Mouse (Mus musculus) frontal cortex, postnatal 25 days (tissue): Measurements from ENCODE around the gene Dtx2.
"Not testable (repeated sequence)": the region's sequence is repeated elsewhere in the genome, so short reads cannot be mapped to it uniquely, and the experiment has no call there.

Source experiments
- DNase-seq, 2 experiments: peaks; one replicate each; pipeline ENCODE4 v3.0.0; 2022; ENCODE audit warnings: low spot score in 2 of 2

The Dtx2 gene

DNA sequence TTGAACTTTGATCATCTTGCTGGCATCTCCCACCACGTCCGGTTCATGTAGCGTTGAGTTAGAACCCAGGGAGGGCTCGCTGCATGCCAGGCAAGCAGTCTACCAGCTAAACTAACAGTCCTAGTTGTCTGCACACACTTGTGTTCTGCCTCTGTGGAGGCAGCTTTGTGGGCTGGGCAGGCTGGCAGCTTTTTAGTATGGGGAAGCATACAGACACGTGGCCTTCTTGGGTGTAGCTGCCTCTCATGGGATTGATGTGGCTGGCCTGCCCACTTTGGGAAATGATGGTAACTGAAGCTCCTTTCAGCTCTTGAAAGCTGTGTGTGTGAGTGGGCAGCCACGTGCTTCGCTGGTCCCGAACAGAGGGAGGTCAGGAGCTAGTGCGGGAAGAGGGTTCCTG, 32.3 kb downstream of the Dtx2 start:
- no peak for DNase-seq

DNA sequence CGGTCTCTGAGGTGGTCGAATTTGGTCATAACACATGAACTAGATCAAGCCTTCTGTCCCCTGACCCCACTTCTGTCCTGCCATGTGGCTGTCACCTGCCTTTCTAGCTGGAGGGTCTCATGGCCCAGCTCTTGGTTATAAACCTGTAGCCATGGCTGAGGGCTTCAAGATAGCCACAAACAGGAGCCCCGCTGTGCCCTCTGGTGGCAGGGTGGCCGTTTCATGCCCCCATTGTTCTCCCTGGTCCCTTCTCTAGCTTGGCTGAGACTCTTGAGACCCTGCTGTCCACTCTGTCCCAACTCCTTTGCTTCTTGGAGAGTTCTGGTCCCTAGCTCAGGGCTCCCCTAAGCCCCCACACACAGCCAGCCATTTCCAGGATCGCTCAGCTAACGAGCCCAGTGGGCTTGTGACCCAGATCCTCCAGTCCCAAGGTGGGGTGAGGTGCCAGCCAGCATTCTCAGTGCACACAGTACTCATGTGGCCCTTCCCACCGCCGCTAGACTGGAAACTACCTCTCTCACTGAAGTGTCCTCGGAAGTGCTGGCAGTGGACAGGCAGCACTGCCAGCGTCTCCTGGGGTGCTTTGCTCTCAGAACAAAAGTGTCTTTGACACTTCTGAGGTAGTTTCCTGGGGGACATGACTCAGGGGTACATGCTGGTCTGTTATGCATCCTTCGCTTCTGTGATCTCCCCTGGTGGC, 33.2 kb downstream of the Dtx2 start:
- no peak for DNase-seq

DNA sequence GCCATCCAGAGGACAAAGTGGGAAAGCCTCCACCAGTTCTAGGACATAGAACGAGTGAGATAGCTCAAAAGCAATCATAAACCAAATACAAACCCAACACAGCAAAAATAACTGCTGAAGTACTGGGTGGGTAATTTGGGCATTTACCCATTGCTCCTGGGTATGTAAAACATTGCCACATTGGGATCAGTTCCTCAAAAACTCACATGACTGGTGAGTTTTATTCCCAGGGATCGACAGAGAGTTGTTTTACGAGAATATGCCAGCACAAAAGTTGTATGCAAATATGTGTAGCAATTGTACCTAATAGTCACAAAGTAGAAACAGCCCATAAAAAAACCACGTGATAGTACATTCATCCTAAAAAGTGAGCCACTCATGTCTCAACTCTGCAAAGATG, 40.3 kb downstream of the Dtx2 start:
- no peak for DNase-seq

DNA sequence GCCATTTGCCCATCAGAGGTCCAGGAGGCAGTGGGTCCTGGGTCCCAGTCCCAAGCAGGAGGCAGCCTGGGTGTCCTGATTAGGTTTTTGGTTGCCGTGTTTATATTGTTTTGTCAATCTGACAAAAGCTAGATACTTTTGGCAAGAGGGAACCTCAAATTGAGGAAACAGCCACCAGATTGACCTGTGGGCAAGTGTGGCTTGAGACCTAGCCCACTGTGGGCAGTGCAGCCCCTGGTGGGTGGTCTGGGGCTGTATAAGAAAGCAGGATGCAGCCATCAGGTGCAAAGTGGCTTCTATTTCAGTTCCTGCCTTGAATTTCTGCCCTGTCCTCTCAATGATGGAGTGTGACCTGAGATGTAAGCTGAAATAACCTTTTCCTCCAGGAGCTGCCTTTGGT, 40.7 kb downstream of the Dtx2 start:
- no peak for DNase-seq

DNA sequence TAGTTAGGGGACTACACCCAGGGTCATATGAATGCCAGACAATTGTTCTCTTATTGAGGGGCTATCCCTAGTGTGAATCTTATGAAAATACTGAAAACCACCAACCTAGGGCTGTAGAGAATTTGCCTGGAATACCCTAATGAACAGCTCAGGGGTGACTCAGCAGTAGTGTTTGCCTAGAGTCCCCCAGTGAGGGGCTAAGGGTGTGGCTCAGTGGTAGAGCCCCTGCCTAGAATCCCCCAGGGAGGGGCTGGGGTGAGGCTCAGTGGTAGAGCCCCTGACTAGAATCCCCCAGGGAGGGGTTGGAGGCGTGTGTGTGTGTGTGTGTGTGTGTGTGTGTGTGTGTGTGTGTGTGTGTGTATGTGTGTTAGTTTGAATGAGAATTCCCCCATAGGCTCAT, 42.1 kb downstream of the Dtx2 start:
- no peak for DNase-seq

DNA sequence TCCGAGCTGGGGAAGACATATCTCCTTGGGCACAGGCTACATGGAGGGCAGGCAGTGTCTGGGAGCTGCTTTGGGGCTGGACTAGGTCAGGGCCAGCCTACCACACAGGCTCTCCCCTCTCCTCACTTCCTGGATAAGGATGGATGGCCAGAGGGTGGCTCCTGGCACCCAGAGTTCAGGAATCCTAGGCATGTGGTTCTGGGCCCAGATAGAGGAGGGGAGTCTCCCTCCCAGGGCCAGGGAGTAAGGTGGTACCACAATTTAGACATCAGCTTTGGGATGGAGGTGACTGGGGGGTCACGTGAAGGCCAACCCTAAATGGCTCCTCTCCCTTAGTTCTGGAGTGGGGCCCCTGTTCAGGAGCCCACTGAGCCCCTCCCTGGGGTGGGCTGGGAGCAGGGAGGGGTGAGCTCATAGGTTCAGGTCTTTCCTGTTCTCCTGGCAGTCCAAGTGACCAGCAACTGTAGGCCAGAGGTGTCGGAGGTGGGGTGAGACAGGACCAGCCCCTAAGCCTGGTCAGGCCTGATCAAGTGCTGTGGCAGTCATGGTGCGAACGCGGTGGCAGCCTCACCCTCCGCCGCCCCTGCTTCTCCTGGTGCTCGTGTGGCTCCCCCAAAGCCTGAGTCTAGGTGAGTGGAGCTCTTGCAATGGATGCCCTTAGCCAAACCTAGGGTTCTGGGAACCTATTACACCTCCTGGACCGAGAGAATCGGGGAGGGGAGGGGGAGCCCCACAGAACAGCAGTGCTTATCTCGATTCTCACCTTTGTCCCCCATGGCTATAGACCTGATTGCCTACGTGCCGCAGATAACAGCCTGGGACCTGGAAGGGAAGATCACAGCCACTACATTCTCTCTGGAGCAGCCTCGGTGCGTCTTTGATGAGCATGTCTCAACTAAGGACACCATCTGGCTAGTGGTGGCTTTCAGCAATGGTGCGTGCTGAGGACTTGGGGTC, 43.9 kb downstream of the Dtx2 start, which contains the start of gene Upk3b:
Upk3b (plus strand) TSS at position 239 of the 957 bp plus-strand sequence.
- no peak for DNase-seq

DNA sequence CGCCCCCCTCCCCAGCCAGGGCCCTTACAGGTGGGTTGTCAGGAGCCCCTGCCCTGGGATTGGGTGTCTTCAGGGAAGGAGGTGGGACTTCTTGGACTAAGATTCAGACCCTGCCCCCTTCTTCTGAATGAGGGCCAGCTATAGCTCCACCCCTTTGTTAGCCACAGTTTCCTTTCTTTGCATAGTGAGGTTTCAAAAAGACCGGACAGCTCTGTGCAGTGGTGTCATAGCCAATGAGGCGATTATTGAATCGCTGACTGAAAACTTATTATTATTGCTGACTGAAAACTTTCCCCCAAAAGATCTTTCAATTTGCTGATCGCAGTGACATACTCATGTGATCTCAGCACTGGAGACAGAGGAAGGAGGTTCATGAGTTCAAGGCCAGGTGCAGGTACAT, 45.6 kb downstream of the Dtx2 start:
- no peak for DNase-seq

DNA sequence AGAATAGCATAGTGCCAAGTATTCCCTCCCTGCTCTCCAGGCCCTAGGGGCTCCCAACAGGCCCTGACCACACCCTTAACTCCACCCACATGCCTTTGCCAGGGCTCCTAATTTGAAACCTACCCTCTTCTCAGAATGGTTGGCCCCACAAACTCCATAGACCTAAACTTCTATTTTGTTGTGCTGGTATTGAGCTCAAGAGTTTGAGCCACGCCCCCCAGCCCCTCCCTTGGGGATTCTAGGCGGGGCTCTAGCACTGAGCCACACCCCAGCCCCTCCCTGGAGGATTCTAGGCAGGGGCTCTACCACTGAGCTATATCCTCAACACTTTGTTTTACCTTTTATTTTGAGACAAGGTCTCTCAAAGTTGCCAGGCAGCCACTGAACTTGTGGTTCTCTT, 46.7 kb downstream of the Dtx2 start:
- DNase-seq: no peak

DNA sequence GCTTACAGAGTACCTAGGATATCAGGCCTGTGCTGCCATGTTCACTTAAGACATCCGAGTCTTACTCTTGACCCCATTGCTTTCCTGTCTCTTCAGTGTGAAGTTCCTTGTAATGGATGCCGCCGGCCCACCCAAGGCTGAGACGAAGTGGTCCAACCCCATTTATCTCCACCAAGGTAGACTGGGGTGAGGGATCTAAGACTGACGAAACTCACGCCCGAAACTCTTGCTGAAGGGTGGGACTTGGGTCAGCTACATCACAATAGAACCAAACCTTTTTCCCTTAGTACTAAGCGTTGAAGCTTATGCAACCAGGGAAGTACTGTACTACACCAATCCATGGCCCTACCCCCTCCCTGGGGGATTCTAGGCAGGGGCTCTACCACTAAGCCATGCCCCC, 47.1 kb downstream of the Dtx2 start:
- no peak for DNase-seq

DNA sequence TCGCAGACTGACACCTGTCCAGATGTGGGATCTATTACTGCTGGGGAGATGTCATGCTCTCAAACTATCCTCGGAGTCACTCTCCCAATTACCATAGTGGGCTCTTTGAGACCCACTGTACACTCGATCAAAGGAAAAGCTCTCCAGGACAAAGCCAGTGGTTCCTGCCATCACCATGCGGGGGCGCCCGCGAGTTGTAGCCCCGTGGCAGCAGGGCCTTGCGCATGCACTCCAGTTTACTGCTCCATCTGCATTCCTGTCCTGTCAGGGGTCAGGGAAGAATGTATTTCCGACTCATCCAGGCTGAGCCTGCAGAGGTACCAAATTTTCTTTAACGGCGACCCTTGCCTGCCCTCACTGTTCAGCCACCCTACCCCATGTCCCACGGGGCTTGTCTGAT, 50.3 kb downstream of the Dtx2 start:
- DNase-seq: no peak

DNA sequence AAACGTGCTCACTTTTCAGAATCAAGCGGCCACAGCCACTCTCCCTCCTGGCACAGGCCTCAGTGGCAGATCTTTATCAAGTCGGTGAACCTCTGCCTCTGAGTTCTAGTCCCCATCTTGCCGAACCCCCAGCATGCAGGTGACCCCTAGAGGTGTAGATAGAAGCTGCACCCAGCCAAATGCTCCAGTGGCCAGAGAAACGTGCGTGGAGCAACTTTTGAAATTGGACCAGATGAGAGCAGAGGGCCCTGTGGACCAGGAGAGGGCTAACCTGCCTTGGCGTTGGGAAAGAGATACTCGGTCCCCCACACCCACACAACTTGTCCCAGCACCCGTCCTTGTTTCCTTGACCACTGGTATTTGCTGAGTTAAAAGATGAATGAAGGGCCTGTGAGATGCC, 50.8 kb downstream of the Dtx2 start:
- no peak for DNase-seq

DNA sequence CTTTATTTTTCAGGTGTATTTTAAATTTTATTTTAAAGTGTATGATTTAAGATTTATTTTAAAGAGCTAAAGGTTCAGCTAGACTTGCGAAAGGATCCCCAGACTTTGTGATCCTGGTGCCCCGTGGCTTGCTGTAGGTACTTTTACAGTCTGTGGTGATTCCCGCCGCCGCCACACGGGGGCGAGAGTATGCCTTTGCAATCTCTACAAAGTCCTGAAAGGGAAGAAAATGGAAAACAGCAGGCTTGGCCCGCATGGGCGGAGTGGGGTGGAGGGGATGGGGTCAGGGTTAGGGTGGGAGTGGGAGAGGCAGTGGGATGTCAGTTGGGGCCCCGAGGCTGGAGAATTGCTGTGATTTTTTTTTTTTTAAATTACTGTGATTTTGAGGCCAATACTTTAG, 51.4 kb downstream of the Dtx2 start:
- DNase-seq: peak; percentile 74 to 85

DNA sequence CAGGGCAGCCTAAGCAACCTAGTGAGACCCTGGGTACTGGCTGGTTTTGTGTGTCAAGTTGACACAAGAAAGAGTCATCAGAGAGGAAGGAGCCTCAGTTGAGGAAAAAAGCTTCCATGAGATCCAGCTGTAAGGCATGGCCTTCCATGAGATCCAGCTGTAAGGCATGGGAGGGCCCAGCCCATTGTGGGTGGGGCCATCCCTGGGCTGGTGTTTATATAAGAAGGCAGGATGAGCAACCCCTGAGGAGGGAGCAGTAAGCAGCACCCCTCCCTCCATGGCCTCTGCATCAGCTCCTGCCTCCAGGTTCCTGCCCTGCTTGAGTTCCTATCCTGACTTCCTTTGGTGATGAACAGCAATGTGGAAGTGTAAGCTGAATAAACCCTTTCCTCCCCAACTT, 53.9 kb downstream of the Dtx2 start:
- DNase-seq: not testable (repeated sequence)

DNA sequence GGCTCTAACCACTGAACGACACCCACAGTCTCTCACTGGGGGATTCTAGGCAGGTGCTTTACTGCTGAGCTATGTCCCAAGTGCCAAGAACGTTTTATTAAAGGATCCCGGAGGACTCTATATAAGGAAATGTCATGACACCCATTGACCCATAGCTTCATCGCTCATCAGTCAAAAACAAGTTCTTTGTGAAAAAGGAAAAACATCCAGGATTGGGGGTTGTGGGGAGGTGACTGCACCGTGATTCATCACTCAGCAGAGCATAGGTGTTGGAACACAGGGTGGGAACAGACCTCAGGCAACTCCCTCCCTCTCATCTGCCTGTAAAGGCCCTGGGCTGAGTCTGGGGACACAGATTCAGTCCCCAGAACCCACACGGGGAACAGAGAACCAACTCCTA, 55.3 kb downstream of the Dtx2 start:
- no peak for DNase-seq

DNA sequence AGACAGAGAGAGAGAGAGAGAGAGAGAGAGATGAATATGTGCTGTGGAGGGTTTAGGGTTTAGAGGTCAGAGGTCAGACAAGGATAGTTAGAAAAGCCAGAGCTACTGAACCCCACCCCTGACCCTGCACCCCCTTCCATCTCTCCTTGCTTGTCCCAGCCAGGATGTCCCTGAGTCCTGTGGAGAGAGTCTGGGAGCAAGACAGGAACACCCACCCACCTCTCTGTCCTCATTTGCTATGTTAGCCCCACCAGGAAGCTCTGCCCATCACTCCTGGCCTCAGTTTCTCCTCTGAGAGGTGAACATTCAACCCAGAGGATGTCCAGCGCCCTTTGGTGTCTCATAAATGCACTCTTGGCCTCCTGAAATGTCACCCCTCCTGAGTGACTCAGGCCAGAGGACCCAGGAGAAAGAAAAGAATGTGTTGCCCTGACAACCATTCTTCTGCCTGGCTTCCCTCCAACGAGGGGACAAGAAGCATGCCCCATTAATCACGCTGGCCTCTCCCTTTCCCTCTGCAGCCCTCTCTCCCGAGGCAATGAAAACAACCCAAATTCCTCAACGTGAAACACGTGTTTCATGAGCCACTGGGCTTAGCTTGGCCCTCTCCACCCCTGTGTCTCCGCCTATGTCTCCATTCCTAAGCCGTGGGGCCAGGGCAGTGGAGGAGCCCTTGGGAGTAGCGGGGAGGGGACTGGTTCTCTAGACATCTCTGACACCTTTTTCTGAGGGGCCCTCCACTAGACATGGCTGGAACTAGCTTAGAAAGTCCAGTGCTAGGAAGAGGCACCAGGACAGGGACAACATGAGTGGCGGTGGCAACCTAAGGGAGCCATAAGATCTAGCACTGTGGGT, 56.9 kb downstream of the Dtx2 start:
- DNase-seq: no peak

DNA sequence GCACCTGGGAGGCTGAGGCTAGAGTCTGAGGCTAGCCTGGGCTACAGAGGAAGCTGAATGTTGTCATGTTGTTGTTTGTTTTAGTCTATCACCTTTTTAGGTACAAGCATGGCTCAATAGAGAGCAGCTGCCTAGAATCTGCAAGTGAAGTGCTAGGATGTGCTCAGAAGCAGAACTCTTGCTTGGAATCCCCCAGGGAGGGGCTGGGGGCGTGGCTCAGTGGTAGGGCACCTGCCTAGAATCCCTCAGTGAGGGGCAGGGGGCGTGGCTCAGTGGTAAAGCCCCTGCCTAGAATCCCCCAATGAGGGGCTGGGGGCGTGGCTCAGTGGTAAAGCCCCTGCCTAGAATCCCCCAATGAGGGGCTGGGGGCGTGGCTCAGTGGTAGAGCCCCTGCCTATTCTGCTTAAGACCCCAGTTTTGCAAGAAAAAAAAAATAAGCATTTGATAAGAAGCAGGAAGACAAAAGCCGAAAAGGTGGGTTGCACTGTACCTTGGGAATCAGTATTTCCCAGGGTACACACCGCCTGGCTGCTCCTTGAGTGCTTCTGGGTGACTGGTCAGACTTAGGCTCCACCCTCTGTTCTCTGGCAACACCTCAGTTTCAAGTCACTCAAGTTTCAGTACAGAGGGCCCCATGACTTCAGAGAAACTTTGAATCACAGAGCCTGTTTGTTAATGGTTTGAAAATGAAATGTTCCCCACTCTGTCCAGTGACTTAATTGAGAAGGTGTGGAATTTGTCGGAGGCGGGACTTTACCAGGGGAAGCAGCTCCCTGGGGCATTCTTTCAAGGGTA, 58.5 kb downstream of the Dtx2 start:
- DNase-seq: no peak

DNA sequence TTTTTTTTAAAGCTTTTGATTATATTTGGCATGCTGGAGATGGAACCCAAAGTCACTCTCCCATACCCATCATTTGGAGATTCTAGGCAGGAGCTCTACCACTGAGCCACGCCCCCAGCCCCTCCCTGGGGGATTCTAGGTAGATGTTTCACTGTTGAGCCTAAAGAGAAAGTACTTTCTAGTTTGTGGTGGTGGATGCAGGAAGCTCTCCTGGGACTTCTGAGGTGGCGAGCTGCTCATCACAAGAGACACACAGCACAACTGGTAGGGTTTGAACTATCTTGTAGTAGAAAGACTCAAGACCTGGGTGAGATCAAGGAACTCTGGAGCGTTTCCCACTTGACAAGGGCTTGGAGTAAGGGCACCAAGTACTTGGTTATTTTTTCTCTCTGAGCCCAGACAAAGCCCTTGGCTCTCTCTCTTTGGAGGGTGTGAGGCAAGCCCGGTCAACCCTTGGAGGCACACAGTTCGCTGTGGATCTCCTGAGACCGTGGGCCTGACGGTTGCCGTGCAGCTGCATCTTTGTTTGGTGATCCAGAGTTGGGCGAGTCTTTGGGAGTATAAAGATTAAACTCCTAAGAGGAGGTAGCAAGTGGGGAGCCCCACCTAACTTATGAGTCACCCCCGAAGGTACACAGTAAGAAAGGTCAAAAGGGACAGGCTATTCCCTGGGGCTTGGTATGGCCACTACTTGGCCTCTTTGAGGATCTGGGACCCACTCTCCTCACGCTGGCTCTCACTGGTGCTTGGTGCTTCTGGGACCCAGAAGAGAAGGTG, 59.9 kb downstream of the Dtx2 start, which contains the start of gene Upk3bl:
Upk3bl (plus strand) TSS at position 192 of the 777 bp plus-strand sequence.
- no peak for DNase-seq

DNA sequence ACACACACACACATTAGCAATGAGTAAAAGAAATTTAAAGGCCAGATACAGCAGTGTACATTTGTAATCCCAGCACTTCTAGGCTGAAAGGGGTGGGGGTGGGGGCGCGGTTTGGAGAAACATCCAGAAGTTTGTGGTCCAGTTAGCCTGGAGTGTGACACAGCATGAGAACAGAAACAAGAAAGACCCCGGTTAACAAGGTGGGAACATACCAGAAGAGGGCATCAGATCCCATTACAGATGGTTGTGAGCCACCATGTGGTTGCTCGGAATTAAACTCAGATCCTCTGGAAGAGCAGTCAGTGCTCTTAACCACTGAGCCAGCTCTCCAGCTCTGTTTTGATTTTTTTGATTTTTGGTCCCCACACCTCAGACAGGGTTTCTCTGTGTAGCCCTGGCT, 61.5 kb downstream of the Dtx2 start:
- no peak for DNase-seq

DNA sequence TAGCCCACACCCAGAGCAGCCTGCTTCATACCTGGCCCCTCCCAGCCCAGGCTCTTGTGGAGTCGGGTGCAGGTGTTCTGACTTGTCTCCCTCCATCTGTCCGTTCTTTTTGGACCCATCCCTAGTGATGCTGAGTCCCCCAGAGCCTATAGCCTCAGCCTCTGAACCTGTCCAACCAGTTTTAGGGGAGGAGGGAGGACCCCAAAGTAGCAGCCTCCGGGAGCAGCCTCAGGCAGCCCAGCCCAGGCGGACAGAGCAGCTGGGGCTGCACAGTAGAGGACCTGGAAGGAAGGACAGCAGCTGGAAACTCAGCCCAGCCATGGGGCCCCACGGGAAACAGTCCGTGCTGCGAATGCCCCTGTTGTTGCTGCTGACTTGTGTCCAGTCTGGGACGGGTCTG, 62.5 kb downstream of the Dtx2 start:
- no peak for DNase-seq

DNA sequence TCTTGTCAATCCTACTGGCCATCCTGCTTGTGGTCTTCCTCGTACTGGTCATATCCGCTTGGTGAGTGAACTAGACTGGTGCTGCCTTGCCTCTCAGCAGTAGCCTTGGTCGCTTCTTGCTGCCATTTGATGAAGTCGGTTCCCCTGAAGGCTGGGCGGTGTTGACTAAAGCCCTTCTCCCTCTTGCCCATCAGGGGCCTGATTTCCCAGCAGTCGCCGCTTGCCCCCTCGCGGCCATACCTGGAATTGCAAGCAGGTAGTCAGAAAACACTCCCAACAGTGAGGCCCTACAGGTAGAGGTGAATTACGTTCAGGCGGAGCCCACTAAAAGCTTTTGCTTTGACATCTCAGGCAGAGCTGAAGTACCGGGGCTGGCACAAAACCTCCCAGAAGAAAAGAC, 67.0 kb downstream of the Dtx2 start:
- peak; percentile 63 to 71 for DNase-seq
